Mouse (Mus musculus) embryonic fibroblast, embryonic 13.5 days (primary cell): Measurements from ENCODE around the gene Gm20662.

ENCODE experiments used
- CTCF ChIP-seq: IDR thresholded peaks from 2 replicates; pipeline ENCODE4 v1.5.1; 2011; ENCODE audit warnings: mild to moderate bottlenecking, control low read depth, low read length, moderate library complexity, borderline replicate concordance; ENCODE audit not compliant: insufficient read depth
- POLR2A ChIP-seq: IDR thresholded peaks from 2 replicates; pipeline ENCODE4 v1.6.1; 2011; ENCODE audit warnings: low read depth, mild to moderate bottlenecking, control low read depth, low read length, moderate library complexity

- TF ChIP-seq CTCF (no peak), POLR2A (no peak)
These were observed 25.8 kb upstream of the Gm20662 start for GRCm38 (mm10) chr9:107970311-107970710.
